ENCODE assay signal across 10 mouse cellular contexts in genomic region chr5:149538531-149538930, GRCm38 (mm10). TPM values are rescaled to one million over a fixed set of nuclear protein-coding genes. Genes with fewer than 3 reads are reported as not detected.
DNase-seq lines count a peak whose midpoint lies in the region; ATAC-seq and TF ChIP-seq lines count a peak whose summit lies in the region.
"Had no signal": no experiment of that assay in that cellular context is flagged by ENCODE, and none has a peak within 500 bp of the region (broad histone marks: within the 10 kb centered on the region; RNA-seq: fewer than 3 reads in every experiment).

No protein-coding gene starts in this region.

- H3K36me3 ChIP-seq in limb, embryonic 13.5 days, result no peaks in the 10 kb centered on the region
- no peaks in the 10 kb centered on the region for H3K36me3 ChIP-seq in stomach, postnatal 0 days (ENCODE audit: control insufficient read depth, insufficient read depth, low read length)
- H3K36me3 ChIP-seq: midbrain, embryonic 12.5 days had no signal

- no peak overlapping the region for H3K4me3 ChIP-seq in limb, embryonic 13.5 days
- H3K4me3 ChIP-seq in stomach, postnatal 0 days (ENCODE audit: low read depth, low read length), result no peak overlapping the region
- H3K4me3 ChIP-seq: midbrain, embryonic 12.5 days had no signal

- ATAC-seq in limb, embryonic 13.5 days (ENCODE audit: low FRiP score, low read depth), result no peak
- ATAC-seq in stomach, postnatal 0 days (ENCODE audit: low FRiP score, low TSS enrichment), result no peak; the same call in 1 of the 2 replicates

- peaks cover 35% of the 10 kb centered on the region for H3K4me1 ChIP-seq in limb, embryonic 13.5 days
- no peaks in the 10 kb centered on the region for H3K4me1 ChIP-seq in stomach, postnatal 0 days (replicated peaks; ENCODE audit: control insufficient read depth, insufficient read depth)

- peak overlapping the region; percentile 53 for H3K4me2 ChIP-seq in limb, embryonic 13.5 days (replicated peaks)
- H3K4me2 ChIP-seq in stomach, postnatal 0 days (replicated peaks; ENCODE audit: low read depth), result peak overlapping the region; percentile 38
- H3K4me2 ChIP-seq: midbrain, embryonic 12.5 days had no signal

- intact Hi-C loops in heart, postnatal 25 days (cut with DNase I), result no loop called here

- TF ChIP-seq EP300 in stomach, postnatal 0 days (optimal IDR thresholded peaks at IDR 0.05), result no peak

- no peak overlapping the region; the same call in 1 of the 2 replicates for H3K9ac ChIP-seq in limb, embryonic 13.5 days
- H3K9ac ChIP-seq in stomach, postnatal 0 days (ENCODE audit: low read length), result no peak overlapping the region
- H3K9ac ChIP-seq: midbrain, embryonic 12.5 days had no signal

- 45% methylated on average over 8 of the region's 8 CpGs for WGBS in limb, embryonic 13.5 days
- WGBS in stomach, postnatal 0 days, result 39% methylated on average over 8 of the region's 8 CpGs

- no peaks in the 10 kb centered on the region for H3K9me3 ChIP-seq in limb, embryonic 13.5 days
- H3K9me3 ChIP-seq in stomach, postnatal 0 days (ENCODE audit: control insufficient read depth, low read length), result no peaks in the 10 kb centered on the region
- H3K9me3 ChIP-seq: midbrain, embryonic 12.5 days had no signal

- peak; percentile 91 for DNase-seq in heart, adult 11 months
- DNase-seq in heart, postnatal 25 days (ENCODE audit: low spot score), result no peak
- peak; percentile 23 for DNase-seq in right cerebral cortex, postnatal 14 days
- DNase-seq in right cerebral cortex, postnatal 25 days, result no peak
- no peak for DNase-seq in stomach, postnatal 0 days (ENCODE audit: low spot score)
- DNase-seq in thymus, adult 18-20 months, result no peak
- no peak for DNase-seq in testis, postnatal 14 days (ENCODE audit: low spot score)
- DNase-seq: adrenal gland, postnatal 36 days had no signal

- peak overlapping the region; percentile 22 for H3K27ac ChIP-seq in limb, embryonic 13.5 days
- no peak overlapping the region for H3K27ac ChIP-seq in stomach, postnatal 0 days (replicated peaks)
- H3K27ac ChIP-seq: midbrain, embryonic 12.5 days had no signal

- H3K27me3 ChIP-seq in limb, embryonic 13.5 days, result no peaks in the 10 kb centered on the region
- no peaks in the 10 kb centered on the region for H3K27me3 ChIP-seq in stomach, postnatal 0 days (ENCODE audit: control insufficient read depth, insufficient read depth, low read length)
- H3K27me3 ChIP-seq: midbrain, embryonic 12.5 days had no signal

- no peak for TF ChIP-seq CTCF in stomach, postnatal 0 days (IDR thresholded peaks at IDR 0.05; ENCODE audit: low read depth)

RNA-seq across cellular contexts. Expression of gene Wdr95, which starts 10.1 kb away (rescaled TPM):
- not detected for total RNA-seq in heart, postnatal 25 days (2021)
- 0.08 and 0.34 TPM in 2 replicates for polyA plus RNA-seq in limb, embryonic 13.5 days (2015; fragmentation: Nextera tagmentation; extraction: Ambion mirVana)
- polyA plus RNA-seq in stomach, postnatal 0 days (2015; fragmentation: Nextera tagmentation; extraction: Ambion mirVana), result not detected in 2 replicates
- total RNA-seq: adrenal gland, postnatal 36 days had no signal

Comparison
In these comparisons a context has a peak if more than half of its experiments do, and no peak if none do; other contexts are left out.
1. DNase-seq: peak in heart, adult 11 months (single experiment) and right cerebral cortex, postnatal 14 days (single experiment); none in heart, postnatal 25 days (single experiment), right cerebral cortex, postnatal 25 days (single experiment), stomach, postnatal 0 days (single experiment), thymus, adult 18-20 months (0 of 2) and testis, postnatal 14 days (single experiment).